Mouse (Mus musculus) heart, postnatal 0 days (tissue): ENCODE measurements around the gene Otud3.
"Not testable (repeated sequence)": the region's sequence is repeated elsewhere in the genome, so short reads cannot be mapped to it uniquely, and the experiment has no call there.

Source experiments
- CTCF ChIP-seq: IDR thresholded peaks from 2 replicates; pipeline ENCODE4 v1.5.1; 2016; ENCODE audit warnings: antibody characterized with exemption, control low read depth, low read depth
- EP300 ChIP-seq: IDR thresholded peaks from 2 replicates; pipeline ENCODE4 v1.6.1; 2016; ENCODE audit warnings: antibody characterized with exemption, low read depth

GRCm38 (mm10) chr4:138875275-138875674 lies 38.5 kb downstream of the Otud3 start:
- TF ChIP-seq CTCF, EP300: not testable (repeated sequence)
